Mouse (Mus musculus): ENCODE measurements around the gene Armc3. TPM values are rescaled to one million over a fixed set of nuclear protein-coding genes. Genes with fewer than 3 reads are reported as not detected.
"Not testable (repeated sequence)": the region's sequence is repeated elsewhere in the genome, so short reads cannot be mapped to it uniquely, and the experiment has no call there.

Armc3 gene
- total RNA-seq, 2 experiments from 2014 or later, result not detected

DNA sequence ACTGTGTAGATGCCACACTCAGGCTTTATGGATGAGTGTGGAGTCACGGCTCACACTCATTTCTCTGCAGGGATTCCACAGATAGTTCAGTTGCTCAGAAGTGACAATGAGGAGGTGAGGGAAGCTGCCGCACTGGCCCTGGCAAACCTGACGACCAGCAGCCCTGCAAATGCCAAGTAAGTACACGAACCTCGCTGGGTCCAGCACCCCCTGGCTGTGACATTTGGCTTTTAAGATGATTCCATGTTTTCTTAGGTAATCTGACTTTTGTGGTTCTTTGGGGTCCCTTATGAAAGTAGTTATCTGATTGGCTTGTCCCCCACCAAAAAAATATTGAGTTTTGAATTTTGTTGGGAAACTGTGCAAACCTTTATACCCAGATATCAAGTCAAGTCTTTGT is 70.9 kb downstream of the Armc3 start:
- intact Hi-C loops (cut with DNase I), result loop anchor here (10.0 kb wide), 1 partner anchor 915 kb away; no protein-coding TSS in a partner anchor
- no peak for DNase-seq

DNA sequence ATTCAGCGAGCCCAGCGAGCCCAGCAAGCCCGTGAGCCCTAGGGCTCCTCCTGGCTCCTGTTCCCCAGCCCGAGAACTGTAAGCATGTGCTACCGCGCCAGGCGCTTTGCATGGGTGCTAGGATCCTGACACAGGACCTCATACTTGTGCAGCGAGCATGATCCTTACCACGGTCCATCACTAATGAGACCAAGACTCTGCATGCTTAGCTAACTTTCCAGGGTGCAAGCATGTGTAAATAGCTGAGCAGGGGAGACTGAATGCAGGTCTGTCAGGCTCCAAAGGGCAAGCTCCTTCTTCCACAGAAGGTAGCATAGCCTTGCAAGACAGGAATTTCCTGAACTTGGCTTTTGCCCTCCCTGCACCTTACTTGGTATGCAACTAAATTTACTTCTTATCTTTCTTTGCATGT is 71.6 kb downstream of the Armc3 start:
- no peak for DNase-seq
- intact Hi-C loops (cut with DNase I), result loop anchor here (10.0 kb wide), 1 partner anchor 916 kb away; no protein-coding TSS in a partner anchor

DNA sequence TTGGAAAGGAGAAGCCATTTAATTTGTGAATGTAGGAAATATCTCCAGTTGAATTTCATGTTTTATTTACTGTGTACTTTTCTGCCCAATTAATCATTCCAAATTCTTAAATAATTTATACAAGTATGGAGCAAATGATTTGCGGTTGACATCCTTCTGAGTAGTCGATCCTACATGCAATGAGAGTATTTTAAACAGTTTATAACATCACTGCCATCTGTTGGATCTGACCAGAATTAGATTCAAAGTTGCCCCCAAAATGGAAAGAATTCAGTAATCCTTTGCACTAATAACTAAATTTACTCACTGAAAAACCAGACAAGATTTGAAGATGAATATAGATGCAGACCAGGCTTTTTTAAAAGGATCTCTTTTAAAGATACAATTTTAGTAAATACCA is 75.5 kb downstream of the Armc3 start:
- intact Hi-C loops (cut with DNase I), result loop anchor here (2.0 to 10.0 kb wide), 2 partner anchors 402 to 920 kb away; no protein-coding TSS in a partner anchor
- DNase-seq, result no peak

DNA sequence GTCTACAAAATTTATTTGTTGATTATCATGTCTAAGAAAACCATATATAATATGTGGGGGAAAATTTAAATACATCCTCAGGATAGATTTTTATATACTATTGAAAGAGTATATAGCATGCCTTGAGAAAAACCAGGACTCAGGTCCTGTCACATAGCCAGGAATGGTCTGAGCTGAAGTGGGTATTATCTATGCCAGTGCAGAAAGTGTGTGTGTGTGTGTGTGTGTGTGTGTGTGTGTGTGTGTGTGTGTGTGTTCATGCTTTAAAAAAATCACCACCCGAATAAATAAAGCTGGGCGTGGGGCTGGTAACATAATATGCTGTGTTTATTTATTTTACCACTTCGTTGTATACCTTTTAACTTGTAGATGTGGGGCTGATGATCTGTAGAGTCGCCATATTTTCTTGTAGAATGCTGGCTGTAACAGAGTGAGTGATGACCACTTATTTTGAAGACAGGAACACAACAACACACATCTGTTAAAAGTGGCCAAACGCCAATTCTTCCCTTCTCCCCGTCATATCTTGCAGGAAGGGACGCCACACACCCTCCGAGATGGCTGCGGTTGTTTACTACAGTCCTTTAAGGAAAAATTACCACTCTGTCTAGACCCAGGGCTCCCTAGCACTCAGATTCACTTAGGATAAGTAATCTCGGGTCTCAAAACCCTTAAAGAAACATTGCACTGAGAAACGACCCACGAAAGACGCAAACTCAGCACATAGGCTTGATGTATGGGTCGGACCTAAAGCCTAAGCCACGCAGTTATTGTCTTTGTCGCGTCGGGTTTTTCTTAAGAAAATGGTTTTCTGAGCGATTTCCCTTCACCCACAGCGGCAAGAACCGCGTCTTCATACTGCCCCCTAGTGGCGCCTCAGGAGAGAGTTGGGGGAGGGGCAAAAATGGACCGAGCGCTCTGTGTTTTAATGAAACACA is 76.8 kb downstream of the Armc3 start:
- intact Hi-C loops (cut with DNase I), result loop anchor here (2.0 to 10.0 kb wide), 2 partner anchors 403 to 921 kb away; no protein-coding TSS in a partner anchor
- DNase-seq, result peak; percentile 52 to 66

DNA sequence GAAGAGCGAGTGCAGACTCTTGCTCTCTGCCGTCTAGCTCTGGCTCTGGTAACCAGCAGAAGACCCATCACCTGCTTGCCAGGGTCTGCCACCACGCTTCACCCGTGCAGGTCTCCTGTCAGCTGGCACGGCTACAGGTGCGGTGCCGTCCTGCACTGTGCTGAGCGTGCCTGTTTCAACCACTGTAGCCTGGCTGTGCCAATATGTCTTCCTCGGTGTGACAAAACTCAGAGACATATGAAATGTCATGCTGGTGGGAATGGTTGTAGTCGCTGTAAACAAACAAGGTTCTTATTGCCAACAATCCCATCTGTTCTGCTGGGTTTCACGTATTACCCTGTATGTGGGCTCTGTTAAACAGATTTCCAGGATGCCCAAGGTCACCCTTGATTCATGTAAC is 81.2 kb downstream of the Armc3 start:
- DNase-seq, result no peak
- intact Hi-C loops (cut with DNase I), result no loop called here

DNA sequence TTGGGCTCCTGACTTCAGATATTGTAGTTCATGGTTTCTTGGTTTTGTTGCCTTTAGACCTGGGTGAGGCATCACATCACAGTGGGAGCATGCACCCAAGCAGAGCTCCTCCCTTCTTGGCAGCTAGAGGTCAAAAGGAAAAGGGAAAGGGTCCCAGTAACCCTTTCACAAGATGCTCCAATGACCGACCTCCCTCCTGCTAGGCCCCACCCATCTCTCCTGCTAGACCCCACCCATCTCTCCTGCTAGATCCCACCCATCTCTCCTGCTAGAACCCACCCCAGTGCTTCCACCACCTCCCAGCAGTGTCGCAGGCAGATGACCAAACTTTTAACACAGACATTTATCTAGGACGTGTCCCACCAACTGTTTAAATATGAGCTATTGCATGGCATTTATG is 93.3 kb downstream of the Armc3 start:
- no peak for DNase-seq
- intact Hi-C loops (cut with DNase I), result no loop called here

DNA sequence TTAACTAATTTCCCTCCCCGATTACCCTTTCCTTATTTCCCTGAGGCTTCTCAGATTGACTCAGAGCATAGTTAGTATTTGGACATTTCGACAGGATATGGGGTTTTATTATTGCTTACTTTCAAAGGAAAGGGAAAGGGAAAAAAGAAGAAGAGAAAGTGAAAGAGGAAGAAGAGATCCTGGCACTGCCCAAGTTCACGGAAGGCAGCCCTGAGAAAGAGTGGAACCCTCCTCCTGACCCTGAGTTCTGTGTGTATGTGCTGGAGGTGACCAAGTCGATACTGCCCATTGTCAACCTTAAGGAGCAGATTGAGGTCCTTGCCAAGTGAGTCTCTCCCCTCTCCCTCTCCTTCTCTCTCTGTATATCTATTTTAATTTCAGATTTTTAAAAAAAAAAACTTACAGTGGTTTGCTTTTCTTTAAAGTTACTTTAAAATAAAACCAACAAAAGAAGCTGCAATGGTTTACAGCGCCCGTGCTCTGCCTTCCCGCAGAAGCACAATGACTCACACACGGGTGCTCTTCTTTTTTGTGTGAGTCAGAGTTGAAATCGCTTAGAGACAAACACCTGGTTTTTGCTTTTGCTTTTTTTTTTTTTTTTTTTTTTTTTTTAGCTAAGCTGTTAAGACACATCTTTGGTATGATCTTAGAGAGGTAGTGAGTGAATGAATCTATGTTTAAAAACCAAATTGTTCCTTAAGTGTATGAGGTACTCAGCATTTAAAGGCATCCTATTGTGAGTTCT is 101.4 kb downstream of the Armc3 start:
- no peak for DNase-seq
- intact Hi-C loops (cut with DNase I), result no loop called here

DNA sequence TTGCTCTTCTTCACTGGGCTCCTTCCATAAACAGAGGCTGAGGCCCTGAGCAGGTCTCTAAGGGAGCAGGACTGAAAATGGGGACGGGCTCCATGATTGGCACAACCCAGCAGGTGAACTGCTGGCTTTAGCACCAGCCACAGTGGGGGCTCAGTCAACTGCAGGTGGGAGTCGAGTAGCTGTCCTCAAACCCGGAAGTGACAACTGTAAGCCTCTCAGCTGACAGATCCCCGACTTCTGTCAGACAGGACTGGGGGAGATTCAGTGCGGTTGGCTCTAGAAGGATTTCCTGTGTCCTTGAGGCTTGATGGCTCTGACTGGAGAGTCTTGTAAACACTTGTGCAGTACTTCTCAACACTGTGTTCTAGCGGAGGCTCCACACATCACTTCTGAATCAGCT is 102.1 kb downstream of the Armc3 start:
- DNase-seq, result no peak

DNA sequence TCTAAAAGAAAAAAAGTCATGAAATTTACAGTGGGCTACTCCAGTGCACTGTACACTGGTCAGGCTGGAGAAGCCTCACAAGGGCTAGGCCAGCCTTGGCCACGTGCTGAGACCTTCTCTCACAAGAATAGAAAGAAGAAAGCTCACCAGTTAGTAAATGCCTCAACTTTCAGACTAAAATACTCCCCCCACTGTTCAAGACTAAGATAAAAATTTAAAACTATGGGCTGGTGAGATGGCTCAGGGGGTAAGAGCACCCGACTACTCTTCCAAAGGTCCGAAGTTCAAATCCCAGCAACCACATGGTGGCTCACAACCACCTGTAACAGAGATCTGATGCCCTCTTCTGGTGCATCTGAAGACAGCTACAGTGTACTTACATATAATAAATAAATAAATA is 104.0 kb downstream of the Armc3 start:
- intact Hi-C loops (cut with DNase I), result not testable (repeated sequence)

More for the DNA sequence above, 102.1 kb downstream of the Armc3 start:
- intact Hi-C loops (cut with DNase I), result no loop called here

DNA sequence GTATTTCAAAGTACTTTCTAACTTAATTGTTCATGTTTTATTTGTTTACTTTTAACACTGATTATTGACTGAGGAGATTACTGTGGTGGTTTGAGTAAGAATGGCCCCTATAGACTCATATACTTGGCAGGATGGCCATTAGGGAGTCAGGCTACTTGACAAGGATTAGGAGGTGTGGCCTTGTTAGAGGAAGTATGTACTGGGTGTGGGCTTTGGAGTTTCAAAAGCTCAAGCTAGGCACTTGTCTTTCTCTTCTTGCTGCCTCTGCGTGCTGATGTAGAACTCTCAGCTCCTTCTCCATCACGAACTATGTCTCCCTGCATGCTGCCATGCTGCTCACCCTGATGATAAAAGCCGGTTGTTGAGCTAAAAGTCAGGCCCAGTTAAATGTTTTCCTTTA is 111.4 kb downstream of the Armc3 start:
- intact Hi-C loops (cut with DNase I), result no loop called here
- no peak for DNase-seq

More for the DNA sequence above, 104.0 kb downstream of the Armc3 start:
- DNase-seq, result not testable (repeated sequence)

DNA sequence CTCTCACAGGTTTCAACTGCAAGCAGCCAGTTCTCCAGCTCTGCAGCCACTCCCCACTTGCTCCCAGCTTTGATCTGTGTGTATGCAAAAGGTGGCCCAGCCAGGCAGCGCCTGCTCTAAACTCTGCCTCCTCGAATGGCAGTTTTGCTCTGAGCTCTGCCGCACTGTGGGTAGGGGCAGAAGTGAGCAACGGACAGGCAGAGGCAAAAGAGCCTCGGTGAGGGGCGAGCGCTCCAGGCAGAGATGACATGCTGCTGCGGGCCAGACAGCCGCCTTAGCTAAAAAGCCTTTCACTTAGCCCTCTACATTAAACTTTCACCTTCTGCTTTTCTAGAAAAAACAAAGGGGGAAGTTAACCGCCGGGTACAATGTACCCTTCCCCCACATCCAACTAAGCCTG is 117.0 kb downstream of the Armc3 start:
- intact Hi-C loops (cut with DNase I), result no loop called here
- no peak for DNase-seq

DNA sequence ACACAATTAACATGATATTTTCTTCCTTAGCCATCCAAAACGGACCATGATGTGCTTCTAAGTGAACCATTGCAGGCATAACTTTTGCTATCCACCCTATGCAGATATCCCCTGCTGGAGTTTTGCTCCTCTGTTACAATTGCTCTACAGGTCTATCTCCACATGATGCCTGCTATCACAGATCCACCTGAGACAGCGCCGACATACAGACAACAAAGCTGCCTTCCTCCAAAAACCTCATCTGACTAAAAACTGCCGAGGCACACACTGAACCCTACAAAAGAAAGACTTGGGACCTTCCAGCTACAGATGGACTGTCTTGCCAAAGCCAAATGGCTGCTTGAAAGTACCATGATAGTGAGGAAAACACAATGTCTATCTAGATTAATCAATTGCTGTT is 117.6 kb downstream of the Armc3 start:
- intact Hi-C loops (cut with DNase I), result no loop called here
- no peak for DNase-seq

DNA sequence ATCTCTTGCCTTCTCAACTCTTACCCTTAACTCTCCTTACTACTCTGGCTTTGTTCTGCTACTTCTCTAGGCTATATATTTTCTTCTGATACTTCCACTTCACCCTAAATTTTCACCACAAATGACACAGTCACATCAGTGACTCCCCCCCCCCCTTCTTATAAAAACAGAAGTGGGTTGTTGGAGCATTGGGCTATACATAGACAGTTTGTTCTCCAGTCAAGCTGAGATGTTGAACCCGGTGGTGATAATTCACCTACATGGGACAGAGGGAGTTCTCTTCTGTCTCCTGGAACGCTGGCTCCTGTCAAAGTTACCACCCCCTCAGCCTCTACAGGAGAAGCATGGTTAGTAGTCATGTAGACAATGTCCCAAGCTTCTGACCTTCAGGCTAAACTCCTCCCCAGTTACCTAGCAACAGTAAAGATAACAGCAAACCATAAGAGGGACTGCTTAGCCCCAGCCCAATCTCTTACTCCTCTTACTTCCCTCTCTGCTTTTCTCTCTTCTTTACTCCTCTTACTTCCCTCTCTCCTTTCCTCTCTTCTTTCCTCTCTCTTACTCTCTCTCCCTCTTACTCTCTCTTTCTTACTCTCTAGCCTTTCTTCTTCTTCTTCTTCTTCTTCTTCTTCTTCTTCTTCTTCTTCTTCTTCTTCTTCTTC is 118.2 kb downstream of the Armc3 start:
- DNase-seq; intact Hi-C loops (cut with DNase I): not testable (repeated sequence)

DNA sequence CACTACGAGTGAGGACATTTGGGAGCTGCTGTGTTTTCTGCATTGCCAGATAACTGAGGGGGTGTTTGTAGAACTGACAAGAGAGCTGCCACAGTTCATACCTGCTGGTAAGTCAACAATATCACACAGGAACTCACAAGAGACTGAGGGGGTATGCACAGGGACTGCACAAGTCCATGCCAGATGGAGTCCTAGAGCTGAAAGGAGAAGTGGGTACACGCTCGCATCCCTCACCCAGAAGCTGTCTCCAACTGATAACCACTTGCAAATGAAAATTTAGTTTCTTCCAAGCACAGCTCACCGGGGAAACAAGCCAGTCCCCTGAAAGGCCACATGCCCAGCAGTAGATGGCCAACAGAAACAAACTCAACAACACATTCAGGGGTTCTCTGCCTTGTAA is 119.4 kb downstream of the Armc3 start:
- DNase-seq, result no peak
- intact Hi-C loops (cut with DNase I), result no loop called here

DNA sequence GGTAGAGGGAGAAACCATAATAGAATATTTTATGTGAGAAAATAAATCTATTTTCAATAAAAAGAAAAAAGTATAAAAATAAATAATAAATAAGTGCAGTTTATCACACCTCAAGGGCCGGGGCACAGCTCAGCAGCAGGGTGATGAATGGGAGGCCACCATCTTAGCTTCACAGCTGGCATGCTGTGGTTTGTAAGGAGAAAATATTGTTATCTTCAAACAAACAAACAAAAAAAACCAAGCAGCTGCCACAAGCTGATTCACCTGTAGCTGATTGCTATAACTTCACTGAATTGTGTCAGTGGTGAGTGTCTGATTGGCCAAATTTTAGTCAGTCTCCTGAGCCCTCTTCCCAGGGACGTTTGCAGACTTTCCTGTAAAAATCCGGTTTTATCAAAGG is 120.2 kb downstream of the Armc3 start:
- DNase-seq, result no peak
- intact Hi-C loops (cut with DNase I), result no loop called here

DNA sequence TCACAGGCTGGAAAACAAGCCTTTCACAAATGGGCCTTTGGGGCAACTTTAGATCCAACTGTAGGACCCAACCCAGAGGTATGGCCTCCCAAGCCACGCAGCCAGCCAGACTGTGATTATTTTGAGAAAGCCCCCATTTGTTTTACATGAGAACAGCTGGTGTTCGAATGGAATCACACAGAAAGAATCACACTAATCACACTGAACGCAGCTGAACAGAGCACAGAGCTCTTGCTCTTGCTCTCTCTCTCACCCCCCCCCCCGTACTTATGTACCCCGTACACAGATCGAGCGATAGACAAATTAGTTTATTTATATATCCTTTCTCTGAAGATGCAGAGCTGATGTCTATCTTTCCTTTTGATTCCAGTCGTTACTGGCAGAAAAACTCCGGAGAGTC is 123.3 kb downstream of the Armc3 start:
- intact Hi-C loops (cut with DNase I), result no loop called here
- DNase-seq, result no peak

DNA sequence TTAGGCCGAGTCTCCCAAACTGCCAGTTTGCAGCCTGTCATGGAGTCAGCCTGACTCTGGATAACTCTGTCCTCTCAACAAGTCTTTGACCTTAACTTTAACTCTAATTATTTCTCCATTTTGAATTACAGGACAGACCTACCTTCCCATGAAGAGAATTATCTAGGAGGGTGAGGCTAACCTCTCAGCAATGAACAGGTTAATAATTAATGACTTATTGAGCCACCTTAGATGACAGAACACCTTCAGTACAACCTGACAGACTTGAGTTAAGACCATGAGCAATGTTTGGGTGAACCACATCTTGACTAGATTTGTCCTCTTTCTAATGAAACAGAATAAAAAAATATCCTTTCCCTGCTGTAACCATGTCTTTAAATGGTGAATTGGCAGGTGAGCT is 127.3 kb downstream of the Armc3 start:
- no peak for DNase-seq
- intact Hi-C loops (cut with DNase I), result no loop called here

DNA sequence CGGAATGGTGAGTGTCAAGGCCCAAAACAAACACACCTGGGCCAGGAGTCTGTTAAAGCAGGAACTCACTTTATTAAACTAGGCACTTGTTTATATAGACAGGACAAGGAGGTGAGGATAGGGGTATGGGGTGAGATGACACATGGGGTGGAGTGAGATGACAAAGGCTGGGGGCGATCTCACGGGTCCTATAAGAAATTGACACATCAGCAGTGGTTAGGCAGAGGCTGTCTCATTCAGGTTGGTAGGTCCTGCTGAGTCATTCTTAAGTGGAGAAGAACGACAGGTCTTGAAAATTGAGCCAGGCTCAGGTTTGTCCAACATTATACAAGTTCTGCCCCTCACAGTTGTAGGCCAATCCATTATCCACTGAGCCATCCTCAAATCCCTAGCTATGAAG is 128.7 kb downstream of the Armc3 start:
- intact Hi-C loops (cut with DNase I), result no loop called here
- DNase-seq, result no peak

DNA sequence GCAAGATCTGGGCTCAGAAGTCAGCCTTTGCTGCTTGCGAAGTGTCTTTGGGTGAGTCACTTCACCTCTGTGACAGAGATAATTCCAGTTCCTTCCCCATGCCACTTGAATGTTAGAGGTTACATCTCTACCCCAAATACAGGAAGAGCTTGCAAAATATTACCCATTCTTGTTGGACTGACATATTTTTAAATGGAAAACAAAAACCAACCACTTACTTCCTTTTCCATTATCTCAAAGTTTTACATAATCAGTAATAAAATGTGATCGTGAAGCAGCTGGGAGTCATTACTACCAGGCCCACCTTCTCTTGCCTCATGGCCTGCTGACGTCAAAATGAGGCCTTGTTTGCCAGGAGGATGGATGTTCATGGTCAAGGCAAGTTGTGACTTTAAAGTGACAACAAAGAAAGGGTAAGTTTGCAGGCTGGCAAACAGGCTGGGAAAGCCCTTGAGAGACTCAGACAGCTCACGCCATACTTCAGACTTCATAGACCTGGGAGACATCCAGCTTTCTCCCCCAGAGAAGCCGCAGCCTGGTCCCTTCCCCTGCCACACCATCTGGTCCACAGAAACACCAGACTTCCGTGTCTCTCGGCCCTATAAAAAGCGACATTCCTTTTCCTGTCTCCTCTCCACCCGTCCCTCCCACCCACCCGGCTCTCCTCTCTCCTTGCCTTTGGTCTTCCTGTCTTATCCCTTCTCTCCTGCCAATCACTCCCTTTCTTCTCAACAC is 145.0 kb downstream of the Armc3 start:
- DNase-seq, result no peak

More for the DNA sequence above, 145.0 kb downstream of the Armc3 start:
- intact Hi-C loops (cut with DNase I), result loop anchor here (10.0 kb wide), 1 partner anchor 1319 kb away; no protein-coding TSS in a partner anchor

All from gastrocnemius, postnatal 36 days (tissue).